Mouse (Mus musculus) olfactory bulb, adult 2 months (tissue): ENCODE data around the gene Prcd. TPM values are rescaled to one million over a fixed set of nuclear protein-coding genes. Genes with fewer than 3 reads are reported as not detected.
"Not testable (repeated sequence)": the region's sequence is repeated elsewhere in the genome, so short reads cannot be mapped to it uniquely, and the experiment has no call there.

Experiments
- H3K27ac ChIP-seq: fragments of 200-500 bp; 2 replicates; pipeline ENCODE4 v1.5.1; 2012; ENCODE audit warnings: low read depth, low read length; ENCODE audit not compliant: insufficient read depth
- H3K4me1 ChIP-seq: fragments of 200-500 bp; 2 replicates; pipeline ENCODE4 v1.6.1; 2012; ENCODE audit warnings: low read length; ENCODE audit not compliant: control insufficient read depth, insufficient read depth
- H3K4me3 ChIP-seq: fragments of 200-500 bp; 2 replicates; pipeline ENCODE4 v1.5.1; 2012; ENCODE audit warnings: mild to moderate bottlenecking, low read depth, low read length, moderate library complexity; ENCODE audit not compliant: insufficient read depth
- CTCF ChIP-seq: fragments of 200-500 bp; IDR thresholded peaks from 2 replicates; pipeline ENCODE4 v1.5.1; 2012; ENCODE audit warnings: low read depth, mild to moderate bottlenecking, low read length, moderate library complexity; ENCODE audit not compliant: insufficient read depth
- POLR2A ChIP-seq: fragments of 200-500 bp; IDR thresholded peaks from 2 replicates; pipeline ENCODE4 v1.6.1; 2012; ENCODE audit warnings: mild to moderate bottlenecking, low read depth, low read length, moderate library complexity; ENCODE audit not compliant: insufficient read depth
- WGBS: fragments of 180-500 bp; shearing (Covaris S2); methylation state at CpG from one replicate; pipeline ENCODE4 v1.1.7; 2018; 5-methylcytosine and 5-hydroxymethylcytosine counted together
- polyA plus RNA-seq: library from polyadenylated mRNA; stranded (reverse); fragments of >200 nt; gene quantifications from 2 replicates; pipeline ENCODE4 v1.2.4, GENCODE M21; 2012; ENCODE audit warnings: low replicate concordance; ENCODE audit not compliant: missing spikeins, insufficient read depth, insufficient read length

Prcd gene
- polyA plus RNA-seq, 1 experiment, result not detected

- WGBS, result 71% methylated on average over 10 of the region's 10 CpGs
Observed at GRCm38 (mm10) chr11:116632962-116633361, 20.4 kb upstream of the Prcd start.

GRCm38 (mm10) chr11:116636607-116637006 is 16.7 kb upstream of the Prcd start:
- not testable (repeated sequence) for H3K4me1 ChIP-seq, H3K4me3 ChIP-seq, H3K27ac ChIP-seq
- WGBS, result 79% methylated on average over 8 of the region's 8 CpGs

More at GRCm38 (mm10) chr11:116632962-116633361, 20.4 kb upstream of the Prcd start:
- H3K4me1 ChIP-seq, result no peaks in the 10 kb centered on the region
- TF ChIP-seq POLR2A, result no peak
- TF ChIP-seq CTCF, result no peak
- H3K4me3 ChIP-seq, result no peak overlapping the region
- H3K27ac ChIP-seq, result no peak overlapping the region

GRCm38 (mm10) chr11:116641168-116641567 is 12.2 kb upstream of the Prcd start:
- no peak for TF ChIP-seq POLR2A
- TF ChIP-seq CTCF, result no peak
- WGBS, result 61% methylated on average over 5 of the region's 5 CpGs
- H3K4me1 ChIP-seq, result peaks cover 23% of the 10 kb centered on the region
- no peak overlapping the region for H3K4me3 ChIP-seq
- H3K27ac ChIP-seq, result no peak overlapping the region

GRCm38 (mm10) chr11:116641731-116642130 is 11.6 kb upstream of the Prcd start:
- 75% methylated on average over 3 of the region's 3 CpGs for WGBS
- peaks cover 28% of the 10 kb centered on the region for H3K4me1 ChIP-seq
- TF ChIP-seq CTCF (no peak), POLR2A (no peak)
- H3K4me3 ChIP-seq, result no peak overlapping the region
- H3K27ac ChIP-seq, result no peak overlapping the region

GRCm38 (mm10) chr11:116642681-116643578 is 10.4 kb upstream of the Prcd start:
- Histone ChIP-seq H3K4me3 (peak overlapping the region; percentile 8; the same call in 1 of the 2 replicates), H3K4me1 (peaks cover 38% of the 10 kb centered on the region), H3K27ac (0 out of 2 replicates have a peak overlapping the region, but pooled peaks have one; percentile 7)
- TF ChIP-seq CTCF, result peak; percentile 95
- no peak for TF ChIP-seq POLR2A
- 39% methylated on average over 14 of the region's 14 CpGs for WGBS

GRCm38 (mm10) chr11:116643579-116644224 is 9.6 kb upstream of the Prcd start:
- H3K4me3 ChIP-seq, result peak overlapping the region; percentile 8; the same call in 1 of the 2 replicates
- peaks cover 43% of the 10 kb centered on the region for H3K4me1 ChIP-seq
- H3K27ac ChIP-seq, result 0 out of 2 replicates have a peak overlapping the region, but pooled peaks have one; percentile 7
- 13% methylated on average over 19 of the region's 19 CpGs for WGBS
- TF ChIP-seq CTCF, result no peak
- no peak for TF ChIP-seq POLR2A

GRCm38 (mm10) chr11:116644225-116645112 is 8.9 kb upstream of the Prcd start:
- no peak for TF ChIP-seq POLR2A
- TF ChIP-seq CTCF, result no peak; the same call in 1 of the 2 replicates
- Histone ChIP-seq H3K4me1 (peaks cover 50% of the 10 kb centered on the region), H3K4me3 (no peak overlapping the region), H3K27ac (0 out of 2 replicates have a peak overlapping the region, but pooled peaks have one; percentile 0)
- 45% methylated on average over 21 of the region's 21 CpGs for WGBS

GRCm38 (mm10) chr11:116645446-116646110 is 7.8 kb upstream of the Prcd start:
- Histone ChIP-seq H3K4me3 (no peak overlapping the region), H3K27ac (no peak overlapping the region), H3K4me1 (peaks cover 61% of the 10 kb centered on the region)
- WGBS, result 82% methylated on average over 8 of the region's 8 CpGs
- TF ChIP-seq CTCF (no peak), POLR2A (no peak)
